Mouse (Mus musculus) embryonic stem cell, embryonic (primary cell): ENCODE measurements around the gene Yju2.

Source experiments
- CTCF ChIA-PET, 4 experiments: fragments of 300-600 bp in 2 of 4; fragments of 350-600 bp in 2 of 4; sonication (Branson Sonifier 250); formaldehyde crosslinking; loops; one replicate each; lab custom pipeline; 2022; ENCODE audit warnings: inconsistent platforms in 2 of 4; lab: Charles Lee
- POLR2A ChIA-PET, 4 experiments: fragments of 300-600 bp in 2 of 4; fragments of 350-600 bp in 2 of 4; sonication (Branson Sonifier 250); formaldehyde crosslinking; loops; one replicate each; lab custom pipeline; 2022; ENCODE audit warnings: antibody characterized with exemption in 4 of 4, inconsistent platforms in 1 of 4; lab: Charles Lee

Yju2 gene

DNA sequence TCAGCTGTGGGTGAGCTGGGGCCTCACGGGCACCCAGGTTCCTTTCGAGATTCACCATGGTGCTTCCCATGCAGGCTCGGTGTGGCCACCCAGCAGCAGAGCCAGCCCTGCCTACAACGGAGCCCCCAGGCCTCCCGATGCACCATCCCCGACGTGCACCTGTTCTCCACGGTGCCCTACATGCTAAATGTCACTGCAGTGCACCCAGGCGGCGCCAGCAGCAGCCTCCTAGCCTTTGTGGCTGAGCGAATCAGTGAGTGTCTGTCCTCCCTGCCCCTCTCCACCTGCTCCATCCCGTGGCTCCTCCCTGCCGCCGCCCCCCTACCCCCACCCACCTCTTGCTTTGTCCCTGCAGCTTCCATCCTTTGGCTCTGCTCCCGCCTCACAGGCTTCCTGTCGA lies 4.7 kb upstream of the Yju2 start:
- POLR2A ChIA-PET, result interaction anchor here (0.6 to 4.3 kb wide), 18 partner anchors 9 to 411 kb away, joined by 3 to 19 read pairs (median 4); partner anchors contain the start of genes Chaf1a (in 2 of the 4), Hdgfl2 (in 2 of the 4) and Sh3gl1 (in 1 of the 4)
- CTCF ChIA-PET, result interaction anchor here in 3 of 4 experiments (0.6 to 1.0 kb wide), 6 partner anchors 9 to 358 kb away, joined by 3 to 4 read pairs (median 4); partner anchors contain the start of gene Sh3gl1 (in 1 of the 3)

DNA sequence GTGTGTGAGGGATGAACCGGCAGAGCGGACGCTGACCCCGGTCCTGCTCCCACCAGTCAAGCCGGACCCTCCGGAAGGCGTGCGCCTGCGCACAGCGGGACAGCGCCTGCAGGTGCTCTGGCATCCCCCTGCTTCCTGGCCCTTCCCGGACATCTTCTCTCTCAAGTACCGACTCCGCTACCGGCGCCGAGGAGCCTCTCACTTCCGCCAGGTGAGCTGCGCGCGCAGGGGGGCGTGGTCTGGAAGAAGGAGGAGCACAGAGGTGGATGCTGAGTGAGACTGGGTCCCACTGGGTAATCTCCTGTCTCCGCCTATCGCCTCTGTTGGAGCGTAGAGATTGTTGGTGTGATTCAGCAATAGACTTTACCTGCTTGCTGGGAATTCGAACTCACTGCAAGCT lies 2.8 kb upstream of the Yju2 start:
- ChIA-PET CTCF (interaction anchor here in 3 of 4 experiments (0.6 to 2.0 kb wide), 14 partner anchors 9 to 781 kb away, joined by 3 to 8 read pairs (median 4); partner anchors contain the start of gene Sh3gl1 (in 1 of the 3)), POLR2A (interaction anchor here in 3 of 4 experiments (0.8 to 4.4 kb wide), 20 partner anchors 10 to 370 kb away, joined by 3 to 37 read pairs (median 4); partner anchors contain the start of genes Chaf1a (in 2 of the 3), Sh3gl1 (in 2 of the 3), Kdm4b (in 1 of the 3) and Zfp959 (in 1 of the 3))

DNA sequence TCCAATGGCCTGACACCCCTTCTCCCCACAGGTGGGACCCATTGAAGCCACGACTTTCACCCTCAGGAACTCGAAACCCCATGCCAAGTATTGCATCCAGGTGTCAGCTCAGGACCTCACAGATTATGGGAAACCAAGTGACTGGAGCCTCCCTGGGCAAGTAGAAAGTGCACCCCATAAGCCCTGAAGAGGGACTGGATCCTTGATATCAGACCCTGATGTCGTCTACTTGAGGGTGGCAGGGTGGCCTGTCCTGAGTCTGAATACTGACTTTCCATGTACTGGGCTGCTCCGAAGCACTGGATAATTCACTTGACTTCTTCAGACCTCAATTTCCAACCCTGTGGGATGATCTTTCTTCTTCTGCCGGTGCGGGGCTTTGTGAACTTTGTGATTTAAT lies 2.3 kb upstream of the Yju2 start:
- POLR2A ChIA-PET, result interaction anchor here in 3 of 4 experiments (0.7 to 4.4 kb wide), 26 partner anchors 9 to 369 kb away, joined by 3 to 37 read pairs (median 4); partner anchors contain the start of genes Chaf1a (in 2 of the 3), Sh3gl1 (in 2 of the 3), Ubxn6 (in 2 of the 3) and Kdm4b (in 1 of the 3)
- CTCF ChIA-PET, result interaction anchor here in 3 of 4 experiments (0.5 to 2.0 kb wide), 25 partner anchors 8 to 394 kb away, joined by 3 to 26 read pairs (median 4); partner anchors contain the start of genes Dpp9 (in 1 of the 3), Hdgfl2 (in 1 of the 3), Sh3gl1 (in 1 of the 3) and Ubxn6 (in 1 of the 3)

DNA sequence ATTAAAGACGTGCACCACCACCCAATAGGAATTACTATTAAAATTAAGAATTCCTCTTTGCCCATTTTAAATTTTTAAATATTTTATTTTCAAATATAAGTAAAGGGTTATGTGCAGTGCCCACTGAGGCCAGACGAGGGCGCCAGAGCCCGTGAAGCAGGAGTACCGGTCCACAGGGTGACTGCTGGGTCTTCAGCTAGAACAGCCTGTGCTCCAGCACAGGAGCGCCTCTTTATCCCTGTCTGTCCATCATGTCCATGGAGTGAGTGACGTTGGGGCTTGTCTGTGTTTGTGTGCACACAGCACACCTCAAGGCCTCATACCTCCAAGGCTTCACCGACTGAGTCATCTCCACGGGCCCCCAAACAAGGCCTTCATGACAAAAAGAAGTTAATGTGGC lies 1.7 kb upstream of the Yju2 start:
- ChIA-PET POLR2A (interaction anchor here (0.7 to 4.4 kb wide), 23 partner anchors 9 to 589 kb away, joined by 3 to 37 read pairs (median 3); partner anchors contain the start of genes Sh3gl1 (in 2 of the 4), Ubxn6 (in 2 of the 4), Chaf1a (in 1 of the 4) and Hdgfl2 (in 1 of the 4)), CTCF (interaction anchor here (0.5 to 2.0 kb wide), 43 partner anchors 8 to 1598 kb away, joined by 3 to 26 read pairs (median 4); partner anchors contain the start of genes Hdgfl2 (in 2 of the 4), Sh3gl1 (in 2 of the 4), Dpp9 (in 1 of the 4) and Kdm4b (in 1 of the 4))

DNA sequence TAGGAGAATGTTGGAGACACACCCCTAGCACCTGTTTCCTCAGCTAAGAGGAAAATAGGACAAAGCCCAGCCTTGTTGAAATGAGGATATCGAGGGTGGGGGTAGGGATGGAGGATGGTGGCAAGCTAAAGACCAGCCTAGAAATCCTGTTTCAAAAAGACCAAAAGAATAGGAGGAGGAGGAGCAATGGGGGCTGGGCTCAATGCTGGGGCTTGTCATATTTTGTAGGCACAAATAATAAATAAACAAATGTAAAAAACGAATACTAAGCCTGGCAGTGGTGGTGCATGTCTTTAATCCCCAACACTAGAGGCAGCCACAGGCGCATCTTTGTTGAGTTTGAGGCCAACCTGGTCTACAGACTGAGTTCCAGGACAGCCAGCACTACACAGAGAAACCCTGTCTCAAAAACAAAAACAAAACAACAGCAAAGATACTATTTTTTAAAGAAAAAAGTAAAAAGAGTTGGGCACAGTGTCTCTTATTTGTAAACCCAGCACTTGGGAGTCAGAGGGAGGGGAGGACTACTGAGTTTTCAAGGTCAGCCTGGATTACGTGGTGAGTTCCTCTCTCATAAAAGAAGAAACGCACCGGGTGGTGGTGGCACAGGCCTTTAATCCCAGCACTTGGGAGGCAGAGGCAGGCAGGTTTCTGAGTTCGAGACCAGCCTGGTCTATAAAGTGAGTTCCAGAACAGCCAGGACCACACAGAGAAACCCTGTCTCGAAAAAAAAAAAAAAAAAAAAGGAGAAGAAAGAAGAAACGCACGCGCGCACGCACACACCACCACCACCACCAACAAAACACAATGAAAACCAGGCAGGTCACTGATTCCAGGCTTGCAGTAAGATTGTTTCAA lies 944 bp upstream of the Yju2 start:
- POLR2A ChIA-PET, result interaction anchor here (0.7 to 4.4 kb wide), 60 partner anchors 8 to 588 kb away, joined by 3 to 38 read pairs (median 4); partner anchors contain the start of genes Chaf1a (in 2 of the 4), Mpnd (in 2 of the 4), Sh3gl1 (in 2 of the 4) and Shd (in 2 of the 4)
- CTCF ChIA-PET, result interaction anchor here (0.5 to 2.3 kb wide), 52 partner anchors 12 to 1598 kb away, joined by 3 to 26 read pairs (median 4); partner anchors contain the start of genes Dpp9 (in 2 of the 4), Hdgfl2 (in 2 of the 4), Sh3gl1 (in 2 of the 4) and Chaf1a (in 1 of the 4)

DNA sequence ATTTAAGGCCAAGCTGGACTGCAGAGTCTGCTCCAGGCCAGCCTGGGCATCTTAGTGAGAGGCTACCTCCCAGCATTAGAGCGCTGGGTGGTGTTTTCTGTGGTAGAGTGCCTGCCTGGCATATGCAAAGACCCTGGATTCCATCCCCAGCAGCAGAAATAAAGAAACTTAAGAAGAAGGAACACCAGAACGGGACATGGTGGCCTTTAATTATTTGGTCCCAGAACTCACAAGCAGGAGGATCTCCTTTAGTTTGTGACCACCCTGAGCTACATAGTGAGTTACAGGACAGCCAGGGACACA lies 364 bp upstream of the Yju2 start:
- ChIA-PET CTCF (interaction anchor here in 3 of 4 experiments (0.7 to 2.3 kb wide), 13 partner anchors 10 to 414 kb away, joined by 3 to 22 read pairs (median 4); partner anchors contain the start of genes Chaf1a (in 1 of the 3), Dpp9 (in 1 of the 3) and Sh3gl1 (in 1 of the 3)), POLR2A (interaction anchor here (0.7 to 4.4 kb wide), 57 partner anchors 8 to 656 kb away, joined by 3 to 38 read pairs (median 4); partner anchors contain the start of genes Mpnd (in 2 of the 4), Sh3gl1 (in 2 of the 4), Shd (in 2 of the 4) and Stap2 (in 2 of the 4))

DNA sequence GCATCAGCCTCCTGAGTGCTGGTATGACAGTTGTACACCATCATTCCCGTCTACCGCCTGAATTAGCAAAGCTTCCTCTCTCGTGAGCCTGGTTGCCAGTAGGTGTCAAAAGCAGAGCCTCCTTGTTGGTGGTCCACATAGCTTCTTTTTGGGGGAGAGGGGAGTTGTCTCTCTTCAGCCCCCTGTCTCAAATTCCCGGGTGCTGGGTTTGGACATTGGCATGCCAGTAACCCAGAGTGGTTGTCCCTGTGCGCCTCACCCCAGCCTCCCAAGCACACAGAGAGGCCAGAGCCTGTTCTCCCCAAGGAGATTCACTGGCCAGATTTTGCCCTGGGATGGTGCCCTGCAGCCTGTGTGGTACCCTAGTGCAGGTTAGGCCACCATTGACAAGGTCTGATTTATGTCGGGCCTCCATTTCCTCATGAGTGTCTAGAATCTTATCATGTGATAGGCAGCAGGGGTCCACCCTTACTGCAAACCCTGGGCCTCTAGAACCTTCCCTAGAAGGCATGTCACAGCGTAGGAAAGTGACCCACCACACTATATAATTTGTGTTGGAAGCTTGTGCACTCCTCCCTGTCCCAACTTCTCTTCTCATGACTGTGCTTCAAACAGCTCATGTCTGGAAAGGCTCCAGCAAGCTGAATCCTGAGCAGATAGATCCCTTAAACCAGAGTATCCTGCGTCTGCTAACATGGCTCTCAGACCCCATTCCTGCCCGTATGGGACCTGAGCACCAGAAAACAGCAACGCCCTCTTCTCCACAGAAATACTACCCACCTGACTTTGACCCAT lies 1.2 kb downstream of the Yju2 start:
- POLR2A ChIA-PET, result interaction anchor here (0.6 to 4.4 kb wide), 47 partner anchors 8 to 713 kb away, joined by 3 to 38 read pairs (median 4); partner anchors contain the start of genes Sh3gl1 (in 3 of the 4), Chaf1a (in 2 of the 4), Shd (in 2 of the 4) and Fsd1 (in 1 of the 4)

DNA sequence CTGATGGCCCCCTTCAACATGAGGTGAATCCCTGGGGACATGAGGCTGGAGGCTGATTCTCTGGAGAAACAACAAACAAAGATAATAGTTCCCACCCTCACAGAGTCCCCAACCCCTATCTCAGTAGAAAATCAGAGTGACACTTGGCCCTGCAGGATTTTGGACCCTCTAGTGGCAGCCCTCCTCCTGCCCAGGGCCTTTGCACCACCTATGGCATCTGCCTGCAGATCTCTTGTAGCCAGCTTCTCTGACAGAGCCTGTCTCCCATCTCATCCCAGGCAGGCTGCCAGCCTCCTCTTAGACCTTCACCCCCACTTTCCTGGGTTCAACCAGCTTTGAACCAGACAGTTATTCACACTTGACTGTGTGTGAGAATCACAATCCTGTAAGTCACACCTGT lies 1.9 kb downstream of the Yju2 start:
- ChIA-PET POLR2A (interaction anchor here in 1 of 4 experiments (0.8 to 2.7 kb wide), 3 partner anchors 12 to 181 kb away, joined by 3 to 26 read pairs (median 4); no protein-coding TSS in a partner anchor), CTCF (interaction anchor here in 1 of 4 experiments (1.2 kb wide), 1 partner anchor 16 kb away, joined by 4 read pairs; no protein-coding TSS in a partner anchor)

More for the DNA sequence above, 1.2 kb downstream of the Yju2 start:
- CTCF ChIA-PET, result interaction anchor here (0.6 to 2.3 kb wide), 9 partner anchors 14 to 295 kb away, joined by 3 to 22 read pairs (median 4); partner anchors contain the start of gene Sh3gl1 (in 2 of the 4)

DNA sequence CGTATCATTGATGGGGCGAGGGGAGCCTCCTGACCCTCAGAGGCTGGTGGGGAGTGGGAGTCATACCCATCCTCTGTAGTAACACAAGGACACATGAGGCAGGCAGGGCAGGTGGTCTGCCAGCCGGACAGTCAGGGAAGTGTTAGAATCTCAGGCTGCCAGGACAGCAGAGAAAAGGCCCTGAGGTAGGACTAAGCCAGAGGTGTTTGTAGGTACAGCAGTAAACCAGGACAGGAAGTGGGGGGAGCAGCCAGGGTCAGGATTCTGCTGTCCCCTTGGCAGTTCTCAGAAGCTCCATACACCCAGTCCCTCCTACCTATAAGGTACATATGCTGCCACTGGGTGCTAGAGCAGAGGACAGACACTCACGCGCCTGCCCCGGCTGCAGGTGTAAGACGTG lies 2.7 kb downstream of the Yju2 start:
- CTCF ChIA-PET, result no interaction called here
- POLR2A ChIA-PET, result interaction anchor here in 1 of 4 experiments (0.9 kb wide), 1 partner anchor 56 kb away, joined by 3 read pairs; no protein-coding TSS in a partner anchor

DNA sequence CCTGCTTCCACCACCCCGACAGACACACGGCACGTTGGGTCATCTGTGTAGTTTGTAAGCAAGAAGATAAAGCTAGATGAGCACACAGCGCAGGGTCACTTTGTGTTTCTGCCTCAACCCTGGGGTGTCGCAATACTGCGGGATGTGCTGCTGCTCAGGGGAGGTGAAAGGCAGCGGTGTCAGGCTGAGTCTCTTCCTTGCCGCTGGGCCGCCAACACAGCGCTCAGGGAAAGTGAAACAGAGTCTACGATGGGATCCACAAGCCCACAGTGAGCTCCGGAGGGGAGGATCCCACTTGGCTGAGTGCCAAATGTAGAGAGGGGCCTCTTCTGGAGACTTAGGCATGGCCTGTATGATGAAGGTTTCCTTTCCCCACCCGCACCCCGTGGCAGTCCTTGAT lies 4.3 kb downstream of the Yju2 start:
- POLR2A ChIA-PET, result interaction anchor here in 3 of 4 experiments (0.6 to 2.5 kb wide), 20 partner anchors 8 to 499 kb away, joined by 3 to 14 read pairs (median 4); partner anchors contain the start of genes Chaf1a (in 1 of the 3), Ebi3 (in 1 of the 3), Hdgfl2 (in 1 of the 3) and Sh3gl1 (in 1 of the 3)
- CTCF ChIA-PET, result interaction anchor here in 1 of 4 experiments (0.5 kb wide), 1 partner anchor 162 kb away, joined by 5 read pairs; no protein-coding TSS in a partner anchor

DNA sequence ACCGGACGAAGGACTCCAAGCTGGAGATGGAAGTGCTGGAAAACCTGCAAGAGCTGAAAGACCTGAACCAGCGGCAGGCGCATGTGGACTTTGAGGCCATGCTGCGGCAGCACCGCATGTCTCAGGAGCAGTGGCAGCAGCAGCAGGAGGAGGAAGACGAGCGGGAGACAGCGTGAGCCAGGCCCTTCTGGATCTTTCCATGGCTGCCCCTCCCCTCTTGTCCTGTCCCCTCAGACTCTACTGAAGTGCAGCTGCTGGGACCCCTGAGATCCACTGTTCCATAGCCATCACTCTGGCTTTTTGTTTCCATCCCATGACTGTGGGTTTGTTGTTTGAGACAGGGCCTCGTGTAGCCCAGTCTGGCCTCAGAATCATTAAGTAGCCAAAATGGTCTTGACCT lies 5.6 kb downstream of the Yju2 start:
- ChIA-PET CTCF (interaction anchor here in 2 of 4 experiments (0.9 to 1.1 kb wide), 3 partner anchors 8 to 262 kb away, joined by 3 read pairs; no protein-coding TSS in a partner anchor), POLR2A (interaction anchor here in 2 of 4 experiments (0.7 to 2.5 kb wide), 4 partner anchors 9 to 115 kb away, joined by 3 to 14 read pairs (median 4); partner anchors contain the start of genes Hdgfl2 (in 1 of the 2) and Sh3gl1 (in 1 of the 2))

DNA sequence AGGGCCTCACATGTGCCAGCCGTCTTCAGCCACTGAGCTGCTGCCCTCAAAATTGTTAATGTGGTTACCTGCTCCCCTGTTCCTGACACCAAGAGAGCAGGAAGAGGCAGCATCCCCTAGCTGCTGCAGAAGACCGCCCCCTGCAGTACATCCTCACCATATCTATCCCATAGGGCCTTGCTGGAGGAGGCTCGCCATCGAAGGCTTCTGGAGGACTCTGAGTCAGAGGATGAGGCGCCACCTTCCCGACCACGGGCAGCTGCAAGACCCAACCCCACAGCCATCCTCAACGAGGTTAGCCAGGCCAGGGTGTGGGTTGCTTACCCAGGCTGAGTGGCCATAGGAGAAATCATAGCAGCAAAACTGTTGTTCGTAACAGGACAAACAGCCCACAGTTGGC lies 6.1 kb downstream of the Yju2 start:
- ChIA-PET CTCF (interaction anchor here in 2 of 4 experiments (0.5 to 1.1 kb wide), 4 partner anchors 9 to 263 kb away, joined by 3 read pairs; no protein-coding TSS in a partner anchor), POLR2A (interaction anchor here in 2 of 4 experiments (0.7 to 2.5 kb wide), 3 partner anchors 9 to 71 kb away, joined by 4 to 14 read pairs (median 5); partner anchors contain the start of gene Sh3gl1 (in 1 of the 2))

DNA sequence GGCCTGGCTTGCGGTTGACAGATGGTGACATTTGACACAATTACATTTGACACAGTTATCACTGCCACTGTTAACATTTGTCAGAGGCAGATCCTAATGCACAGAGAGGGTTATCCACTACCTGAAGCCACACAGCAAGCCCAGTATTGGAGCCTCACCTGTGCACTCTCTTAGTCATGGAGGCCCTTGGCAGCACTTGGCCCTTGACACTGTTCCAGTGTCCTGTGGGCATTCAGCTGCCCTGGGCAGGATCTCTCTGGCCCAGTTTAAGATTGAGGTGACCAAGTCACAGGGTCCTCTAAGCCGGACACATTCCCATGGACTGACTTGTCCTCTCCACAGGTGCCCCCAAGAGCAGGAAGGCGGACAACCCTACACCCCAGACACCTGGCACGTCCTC lies 8.3 kb downstream of the Yju2 start:
- POLR2A ChIA-PET, result interaction anchor here in 2 of 4 experiments (0.7 to 1.6 kb wide), 13 partner anchors 8 to 323 kb away, joined by 3 to 6 read pairs (median 3); partner anchors contain the start of genes Ebi3 (in 1 of the 2), Hdgfl2 (in 1 of the 2), Sh3gl1 (in 1 of the 2) and Yju2 (in 1 of the 2)
- CTCF ChIA-PET, result interaction anchor here in 3 of 4 experiments (0.6 to 1.6 kb wide), 3 partner anchors 9 to 76 kb away, joined by 3 to 5 read pairs (median 4); no protein-coding TSS in a partner anchor

DNA sequence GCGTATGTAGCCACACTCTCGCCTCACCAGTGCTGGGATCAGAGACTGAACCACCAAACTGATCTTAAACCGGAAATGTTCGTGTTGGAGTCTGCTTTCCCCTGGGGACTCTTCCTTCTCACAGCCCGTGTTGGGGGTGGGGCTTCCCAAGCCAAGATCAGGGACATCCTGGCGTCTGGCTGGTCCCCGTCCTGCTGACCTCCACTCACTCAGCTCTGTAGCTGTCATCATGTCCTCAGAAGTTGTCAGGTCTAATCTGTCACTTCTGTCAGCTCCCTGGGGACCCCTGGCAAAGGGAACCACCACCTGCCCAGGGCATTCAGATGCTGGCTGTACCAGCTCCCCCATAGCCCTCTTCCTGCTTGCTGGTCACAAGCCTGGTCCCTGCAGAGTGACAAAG lies 9.3 kb downstream of the Yju2 start:
- CTCF ChIA-PET, result interaction anchor here in 1 of 4 experiments (1.1 to 1.3 kb wide), 2 partner anchors 9 to 382 kb away, joined by 3 read pairs; partner anchors contain the start of gene Yju2
- POLR2A ChIA-PET, result interaction anchor here in 2 of 4 experiments (1.2 to 1.3 kb wide), 3 partner anchors 9 to 111 kb away, joined by 3 to 9 read pairs (median 3); partner anchors contain the start of gene Yju2 (in 1 of the 2)

DNA sequence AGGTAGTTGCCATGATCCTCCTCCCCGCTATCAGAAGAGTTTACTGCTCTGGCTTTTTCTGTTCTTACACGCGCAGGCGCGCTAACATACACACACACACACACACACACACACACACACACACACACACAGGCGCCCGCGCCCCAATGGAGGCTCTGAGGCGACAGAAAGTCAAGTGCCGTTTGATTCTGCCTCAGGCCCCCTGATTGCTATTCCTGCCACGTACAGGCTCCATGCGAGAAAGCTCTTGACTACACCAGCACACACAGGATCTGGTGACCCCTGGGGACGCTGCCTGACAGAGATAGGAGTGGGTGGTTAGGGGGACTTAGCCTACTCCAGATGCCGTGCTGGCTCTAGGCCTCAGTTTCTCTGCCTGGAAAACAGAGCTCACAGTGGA lies 10.7 kb downstream of the Yju2 start:
- ChIA-PET CTCF (interaction anchor here in 1 of 4 experiments (2.0 kb wide), 1 partner anchor 12 kb away, joined by 5 read pairs; no protein-coding TSS in a partner anchor), POLR2A (interaction anchor here in 3 of 4 experiments (0.7 to 2.9 kb wide), 11 partner anchors 10 to 364 kb away, joined by 3 to 11 read pairs (median 4); partner anchors contain the start of gene Yju2 (in 3 of the 3))
